Mouse (Mus musculus) CH12.LX (cell line): ENCODE data around the gene Pbx3.

ENCODE experiments used
- BHLHE40 ChIP-seq: IDR thresholded peaks from 2 replicates; pipeline ENCODE4 v1.6.1; 2011; ENCODE audit warnings: mild to moderate bottlenecking, low read depth, low read length, improper control_type of control experiment
- CHD1 ChIP-seq: IDR thresholded peaks from 2 replicates; pipeline ENCODE4 v1.6.1; 2012; ENCODE audit warnings: low read depth, low read length, improper control_type of control experiment, inconsistent platforms
- CTCF ChIP-seq, 2 experiments: IDR thresholded peaks in 1 of 2; conservative IDR thresholded peaks in 1 of 2; 2 replicates each; pipeline ENCODE4 v1.5.1; 2011 to 2012; ENCODE audit warnings: low read depth in 2 of 2, low read length in 2 of 2, improper control_type of control experiment in 1 of 2, inconsistent platforms in 1 of 2, mild to moderate bottlenecking in 1 of 2, moderate library complexity in 1 of 2
- E2F4 ChIP-seq: IDR thresholded peaks from 2 replicates; pipeline ENCODE4 v1.6.1; 2011; ENCODE audit warnings: low read depth, low read length, improper control_type of control experiment; ENCODE audit not compliant: insufficient replicate concordance
- EP300 ChIP-seq: IDR thresholded peaks from 2 replicates; pipeline ENCODE4 v1.6.1; 2011; ENCODE audit warnings: low read length, improper control_type of control experiment
- GABPA ChIP-seq: IDR thresholded peaks from 2 replicates; pipeline ENCODE4 v1.6.1; 2012; ENCODE audit warnings: low read depth, low read length, improper control_type of control experiment, inconsistent platforms; ENCODE audit not compliant: insufficient replicate concordance
- IRF4 ChIP-seq: IDR thresholded peaks from 2 replicates; pipeline ENCODE4 v1.6.1; 2014; ENCODE audit warnings: low read depth, mild to moderate bottlenecking, inconsistent platforms, low read length, improper control_type of control experiment
- KAT2A ChIP-seq: IDR thresholded peaks from 2 replicates; pipeline ENCODE4 v1.6.1; 2012; ENCODE audit warnings: low read length, improper control_type of control experiment, inconsistent platforms; ENCODE audit not compliant: insufficient replicate concordance
- MEF2A ChIP-seq: IDR thresholded peaks from 2 replicates; pipeline ENCODE4 v1.6.1; 2014; ENCODE audit warnings: low read depth, mild to moderate bottlenecking, inconsistent platforms, low read length, improper control_type of control experiment, borderline replicate concordance
- POLR2A ChIP-seq: IDR thresholded peaks from 2 replicates; pipeline ENCODE4 v1.6.1; 2011; ENCODE audit warnings: low read depth, mild to moderate bottlenecking, improper control_type of control experiment, low read length
- POLR2AphosphoS2 ChIP-seq: IDR thresholded peaks from 2 replicates; pipeline ENCODE4 v1.6.1; 2011; ENCODE audit warnings: low read depth, low read length, improper control_type of control experiment
- USF1 ChIP-seq: IDR thresholded peaks from 2 replicates; pipeline ENCODE4 v1.6.1; 2014; ENCODE audit warnings: low read depth, mild to moderate bottlenecking, inconsistent platforms, low read length, improper control_type of control experiment
- ZC3H11A ChIP-seq: IDR thresholded peaks from 2 replicates; pipeline ENCODE4 v1.6.1; 2012; ENCODE audit warnings: low read depth, mild to moderate bottlenecking, inconsistent platforms, low read length, improper control_type of control experiment
- ZNF384 ChIP-seq: IDR thresholded peaks from 2 replicates; pipeline ENCODE4 v1.6.1; 2012; ENCODE audit warnings: low read depth, low read length, improper control_type of control experiment, inconsistent platforms

- TF ChIP-seq CTCF (conservative IDR thresholded peaks at IDR 0.05 in 1 of 2, IDR thresholded peaks at IDR 0.05 in 1 of 2; ENCODE audit: low read depth in 2 of 2, low read length in 2 of 2) (no peak), BHLHE40 (no peak), ZC3H11A (no peak), IRF4 (no peak), CHD1 (no peak), GABPA (no peak), E2F4 (no peak), POLR2AphosphoS2 (no peak), USF1 (no peak), POLR2A (no peak), ZNF384 (no peak), KAT2A (no peak), MEF2A (no peak), EP300 (no peak)
Measured at GRCm38 (mm10) chr2:34147476-34147875, 225.5 kb downstream of the Pbx3 start.
